Mouse (Mus musculus): ENCODE measurements around the gene Nprl3.

DNA sequence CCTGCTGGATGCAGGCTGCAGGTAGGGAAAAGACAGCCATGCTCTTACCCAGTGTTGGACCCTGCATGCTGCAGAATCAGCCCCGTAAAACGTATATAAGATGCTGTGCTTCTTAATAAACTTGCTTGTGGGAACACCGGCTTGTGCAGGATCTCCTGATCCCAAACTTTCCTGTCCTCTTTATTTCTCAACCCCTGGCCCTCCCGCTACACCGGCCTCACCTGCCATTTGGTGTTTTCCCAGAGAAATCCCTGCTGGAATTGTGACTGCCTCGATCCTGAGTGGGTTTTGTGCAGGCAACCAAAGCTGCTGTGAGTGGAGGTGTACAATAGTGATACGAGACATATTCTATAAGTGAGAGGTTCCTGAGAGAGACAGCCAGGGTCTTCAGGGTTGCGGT is 83.0 kb downstream of the Nprl3 start:
- no peak for TF ChIP-seq EP300 (IDR thresholded peaks at IDR 0.05; ENCODE audit: insufficient read depth, low read depth, low read length)
- no peak for TF ChIP-seq POLR2A (IDR thresholded peaks at IDR 0.05; ENCODE audit: insufficient read depth, low read depth, low read length)
- no peak for TF ChIP-seq CTCF (IDR thresholded peaks at IDR 0.05)
